Mouse (Mus musculus): Measurements from ENCODE around the gene Cox8c. TPM values are rescaled to one million over a fixed set of nuclear protein-coding genes. Genes with fewer than 3 reads are reported as not detected.

Cox8c gene
- total and polyA plus RNA-seq, 3 experiments = not detected

- Histone ChIP-seq H3K36me3 (ENCODE audit: control insufficient read depth, insufficient read depth, low read length) (peaks cover 13% of the 10 kb centered on the region), H3K4me3 (peak within 1 kb of the TSS; percentile 91), H3K9ac (ENCODE audit: low read depth, low read length) (peak within 1 kb of the TSS; percentile 99), H3K4me1 (ENCODE audit: control insufficient read depth, insufficient read depth, low read length) (peaks cover 4% of the 10 kb centered on the region), H3K79me2 (replicated peaks; ENCODE audit: control insufficient read depth, insufficient read depth, low read length) (no peaks in the 10 kb centered on the region), H3K27me3 (ENCODE audit: control insufficient read depth, insufficient read depth, low read length) (no peaks in the 10 kb centered on the region), H3K27ac (peak within 1 kb of the TSS; percentile 95)
- TF ChIP-seq POLR2A (IDR thresholded peaks at IDR 0.05; ENCODE audit: insufficient read depth, low read depth, low read length) = peak; percentile 81
- peak; percentile 74; the same call in 1 of the 2 replicates for TF ChIP-seq EP300 (IDR thresholded peaks at IDR 0.05; ENCODE audit: insufficient read depth, low read depth, low read length)
- TF ChIP-seq CTCF (IDR thresholded peaks at IDR 0.05) = no peak
- DNase-seq = peak; percentile 98
- intact Hi-C loops (cut with DNase I) = loop anchor here (5.0 kb wide), 3 partner anchors 121 to 176 kb away; partner anchors contain the start of genes Gm20604, Gm28051, Gon7 and Itpk1
- WGBS = under 1% methylated on average over 88 of the region's 95 CpGs
Observed at GRCm38 (mm10) chr12:102878031-102878823, 20.9 kb upstream of the Cox8c start, which contains the start of gene Btbd7. TSS of gene Btbd7 (minus strand) at chr12:102878471.

- H3K4me3 ChIP-seq = peak overlapping the region; percentile 60
- intact Hi-C loops (cut with DNase I) = loop anchor here (5.0 kb wide), 3 partner anchors 122 to 177 kb away; partner anchors contain the start of genes Gm20604, Gm28051, Gon7 and Itpk1
- TF ChIP-seq POLR2A (IDR thresholded peaks at IDR 0.05; ENCODE audit: insufficient read depth, low read depth, low read length) (no peak), CTCF (IDR thresholded peaks at IDR 0.05) (peak; percentile 27; the same call in 1 of the 2 replicates)
- H3K79me2 ChIP-seq (replicated peaks; ENCODE audit: control insufficient read depth, insufficient read depth, low read length) = no peaks in the 10 kb centered on the region
- 7% methylated on average over 7 of the region's 7 CpGs for WGBS
- peaks cover 4% of the 10 kb centered on the region for H3K4me1 ChIP-seq (ENCODE audit: control insufficient read depth, insufficient read depth, low read length)
- DNase-seq = peak in 1 of 2 experiments; percentile 21
- no peaks in the 10 kb centered on the region for H3K27me3 ChIP-seq (ENCODE audit: control insufficient read depth, insufficient read depth, low read length)
- peak overlapping the region; percentile 37 for H3K9ac ChIP-seq (ENCODE audit: low read depth, low read length)
- peaks cover 9% of the 10 kb centered on the region for H3K36me3 ChIP-seq (ENCODE audit: control insufficient read depth, insufficient read depth, low read length)
- H3K27ac ChIP-seq = peak overlapping the region; percentile 95
Observed at GRCm38 (mm10) chr12:102878901-102879300, 20.2 kb upstream of the Cox8c start.

DNA sequence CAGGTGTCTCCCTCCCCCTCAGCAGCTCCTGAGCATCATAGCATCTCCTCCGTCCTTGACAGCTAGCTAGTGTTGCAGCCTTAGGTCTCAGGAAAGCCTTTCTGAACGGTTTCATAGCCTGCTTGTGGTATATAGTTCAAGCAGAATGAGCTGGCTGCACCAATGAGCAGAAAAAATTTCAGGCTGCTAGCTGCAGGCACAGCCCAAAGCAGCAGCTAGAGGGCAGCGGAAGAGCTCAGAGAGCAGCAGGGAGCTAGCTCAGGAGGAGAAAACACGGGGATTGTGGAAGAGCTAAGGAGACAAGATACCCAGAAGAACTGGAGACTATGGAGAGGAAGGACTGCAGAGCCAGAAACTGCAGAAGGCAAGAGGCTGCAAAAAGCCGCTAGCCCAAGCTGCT, 13.4 kb upstream of the Cox8c start:
- Histone ChIP-seq H3K9ac (ENCODE audit: low read depth, low read length) (no peak overlapping the region), H3K4me1 (ENCODE audit: control insufficient read depth, insufficient read depth, low read length) (no peaks in the 10 kb centered on the region), H3K79me2 (replicated peaks; ENCODE audit: control insufficient read depth, insufficient read depth, low read length) (no peaks in the 10 kb centered on the region), H3K4me3 (no peak overlapping the region), H3K36me3 (ENCODE audit: control insufficient read depth, insufficient read depth, low read length) (no peaks in the 10 kb centered on the region), H3K27me3 (ENCODE audit: control insufficient read depth, insufficient read depth, low read length) (no peaks in the 10 kb centered on the region), H3K27ac (no peak overlapping the region)
- DNase-seq = no peak
- intact Hi-C loops (cut with DNase I) = loop anchor here (2.0 kb wide), 1 partner anchor 179 kb away; no protein-coding TSS in a partner anchor
- TF ChIP-seq POLR2A (IDR thresholded peaks at IDR 0.05; ENCODE audit: insufficient read depth, low read depth, low read length) (no peak), CTCF (IDR thresholded peaks at IDR 0.05) (peak; percentile 66), EP300 (IDR thresholded peaks at IDR 0.05; ENCODE audit: insufficient read depth, low read depth, low read length) (no peak)
- 13% methylated on average over 5 of the region's 5 CpGs for WGBS

GRCm38 (mm10) chr12:102887366-102887765, 11.8 kb upstream of the Cox8c start:
- Histone ChIP-seq H3K27ac (no peak overlapping the region), H3K36me3 (ENCODE audit: control insufficient read depth, insufficient read depth, low read length) (no peaks in the 10 kb centered on the region), H3K27me3 (ENCODE audit: control insufficient read depth, insufficient read depth, low read length) (no peaks in the 10 kb centered on the region), H3K79me2 (replicated peaks; ENCODE audit: control insufficient read depth, insufficient read depth, low read length) (no peaks in the 10 kb centered on the region), H3K4me1 (ENCODE audit: control insufficient read depth, insufficient read depth, low read length) (no peaks in the 10 kb centered on the region), H3K4me3 (no peak overlapping the region), H3K9ac (ENCODE audit: low read depth, low read length) (no peak overlapping the region)
- TF ChIP-seq POLR2A (IDR thresholded peaks at IDR 0.05; ENCODE audit: insufficient read depth, low read depth, low read length) (no peak), EP300 (IDR thresholded peaks at IDR 0.05; ENCODE audit: insufficient read depth, low read depth, low read length) (no peak), CTCF (IDR thresholded peaks at IDR 0.05) (no peak)
- intact Hi-C loops (cut with DNase I) = no loop called here
- DNase-seq = no peak
- WGBS = 68% methylated on average over 10 of the region's 10 CpGs

GRCm38 (mm10) chr12:102888568-102888967, 10.5 kb upstream of the Cox8c start:
- 84% methylated on average over 5 of the region's 5 CpGs for WGBS
- Histone ChIP-seq H3K4me1 (ENCODE audit: control insufficient read depth, insufficient read depth, low read length) (no peaks in the 10 kb centered on the region), H3K27ac (no peak overlapping the region), H3K36me3 (ENCODE audit: control insufficient read depth, insufficient read depth, low read length) (no peaks in the 10 kb centered on the region), H3K79me2 (replicated peaks; ENCODE audit: control insufficient read depth, insufficient read depth, low read length) (no peaks in the 10 kb centered on the region), H3K9ac (ENCODE audit: low read depth, low read length) (no peak overlapping the region), H3K27me3 (ENCODE audit: control insufficient read depth, insufficient read depth, low read length) (no peaks in the 10 kb centered on the region), H3K4me3 (no peak overlapping the region)
- no peak for DNase-seq
- intact Hi-C loops (cut with DNase I) = no loop called here
- no peak for TF ChIP-seq EP300 (IDR thresholded peaks at IDR 0.05; ENCODE audit: insufficient read depth, low read depth, low read length)
- no peak for TF ChIP-seq POLR2A (IDR thresholded peaks at IDR 0.05; ENCODE audit: insufficient read depth, low read depth, low read length)
- TF ChIP-seq CTCF (IDR thresholded peaks at IDR 0.05) = no peak

DNA sequence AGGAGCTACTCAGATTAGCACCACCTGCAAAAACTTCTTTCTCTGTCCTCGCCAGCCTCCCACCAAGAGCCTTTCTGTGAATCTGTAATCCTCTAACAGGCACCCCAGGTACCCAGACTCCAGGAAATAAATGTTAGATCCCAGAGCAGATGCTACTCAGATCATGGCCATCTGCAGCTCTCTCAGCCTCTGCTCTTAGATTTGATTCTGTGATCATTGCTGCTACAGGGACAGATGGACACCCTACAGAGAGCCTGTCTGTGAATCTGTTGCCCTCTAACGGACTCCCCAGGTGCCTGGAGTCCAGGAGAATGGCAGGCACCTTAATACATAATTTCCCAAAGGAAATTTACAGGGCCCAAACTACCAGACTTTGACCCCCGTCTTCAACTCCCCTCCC, 9.1 kb downstream of the Cox8c start:
- TF ChIP-seq EP300 (IDR thresholded peaks at IDR 0.05; ENCODE audit: insufficient read depth, low read depth, low read length) (no peak), CTCF (IDR thresholded peaks at IDR 0.05) (no peak), POLR2A (IDR thresholded peaks at IDR 0.05; ENCODE audit: insufficient read depth, low read depth, low read length) (no peak)
- intact Hi-C loops (cut with DNase I) = no loop called here
- no peak overlapping the region for H3K27ac ChIP-seq
- H3K36me3 ChIP-seq (ENCODE audit: control insufficient read depth, insufficient read depth, low read length) = no peaks in the 10 kb centered on the region
- H3K9ac ChIP-seq (ENCODE audit: low read depth, low read length) = no peak overlapping the region
- H3K27me3 ChIP-seq (ENCODE audit: control insufficient read depth, insufficient read depth, low read length) = no peaks in the 10 kb centered on the region
- H3K79me2 ChIP-seq (replicated peaks; ENCODE audit: control insufficient read depth, insufficient read depth, low read length) = no peaks in the 10 kb centered on the region
- H3K4me1 ChIP-seq (ENCODE audit: control insufficient read depth, insufficient read depth, low read length) = no peaks in the 10 kb centered on the region
- no peak for DNase-seq
- H3K4me3 ChIP-seq = no peak overlapping the region
- 45% methylated on average over 3 of the region's 3 CpGs for WGBS
